Mouse (Mus musculus): ENCODE data around the gene Prr14. TPM values are rescaled to one million over a fixed set of nuclear protein-coding genes. Genes with fewer than 3 reads are reported as not detected.
"Not testable (repeated sequence)": the region's sequence is repeated elsewhere in the genome, so short reads cannot be mapped to it uniquely, and the experiment has no call there.

The Prr14 gene
- total RNA-seq, 2 experiments from 2014 or later: 37.3 to 40.0 TPM

GRCm38 (mm10) chr7:127471646-127472010, 12.2 kb downstream of the Prr14 start:
- DNase-seq: no peak

GRCm38 (mm10) chr7:127472060-127472459, 12.6 kb downstream of the Prr14 start:
- no peak for DNase-seq

GRCm38 (mm10) chr7:127473705-127474104, 14.3 kb downstream of the Prr14 start:
- DNase-seq: no peak

GRCm38 (mm10) chr7:127474378-127475070, 15.1 kb downstream of the Prr14 start:
- no peak for DNase-seq

GRCm38 (mm10) chr7:127475186-127475740, 15.9 kb downstream of the Prr14 start:
- DNase-seq: no peak

- no peak for DNase-seq
Observed at GRCm38 (mm10) chr7:127476336-127476735, 16.9 kb downstream of the Prr14 start.

- no peak for DNase-seq
Observed at GRCm38 (mm10) chr7:127476855-127477254, 17.4 kb downstream of the Prr14 start.

GRCm38 (mm10) chr7:127477687-127478634, 18.6 kb downstream of the Prr14 start:
- DNase-seq: peak; percentile 99

GRCm38 (mm10) chr7:127478635-127479317, 19.4 kb downstream of the Prr14 start, which contains the start of gene Fbrs:
Fbrs (plus strand) TSS chr7:127479199.
- peak; percentile 97 for DNase-seq

GRCm38 (mm10) chr7:127479318-127480225, 20.2 kb downstream of the Prr14 start:
- DNase-seq: peak; percentile 48

- no peak for DNase-seq
Observed at GRCm38 (mm10) chr7:127480321-127480720, 20.9 kb downstream of the Prr14 start.

GRCm38 (mm10) chr7:127485416-127485815, 26.0 kb downstream of the Prr14 start:
- no peak for DNase-seq

GRCm38 (mm10) chr7:127488364-127488763, 29.0 kb downstream of the Prr14 start:
- not testable (repeated sequence) for DNase-seq

GRCm38 (mm10) chr7:127489982-127490381, 30.6 kb downstream of the Prr14 start:
- no peak for DNase-seq

- DNase-seq: no peak
Observed at GRCm38 (mm10) chr7:127491846-127492245, 32.4 kb downstream of the Prr14 start.

- no peak for DNase-seq
Observed at GRCm38 (mm10) chr7:127494648-127495047, 35.2 kb downstream of the Prr14 start.

GRCm38 (mm10) chr7:127497382-127497781, 38.0 kb downstream of the Prr14 start:
- no peak for DNase-seq

- DNase-seq: peak; percentile 61
Observed at GRCm38 (mm10) chr7:127498407-127498806, 39.0 kb downstream of the Prr14 start.

- DNase-seq: no peak
Observed at GRCm38 (mm10) chr7:127508291-127508690, 48.9 kb downstream of the Prr14 start.

GRCm38 (mm10) chr7:127509830-127510229, 50.4 kb downstream of the Prr14 start:
- DNase-seq: not testable (repeated sequence)

GRCm38 (mm10) chr7:127511241-127511640, 51.8 kb downstream of the Prr14 start:
- DNase-seq: peak; percentile 11

All from adrenal gland, postnatal 10 days (tissue).